20 mouse cellular contexts compared by ENCODE assay signal in genomic region chr1:165675167-165675566, GRCm38 (mm10). TPM values are rescaled to one million over a fixed set of nuclear protein-coding genes. Genes with fewer than 3 reads are reported as not detected.
A peak's percentile ranks its signal among the peaks of the same experiment; 100 is the strongest.
DNase-seq lines count a peak whose midpoint lies in the region; ATAC-seq and TF ChIP-seq lines count a peak whose summit lies in the region.
"Had no signal": no experiment of that assay in that cellular context is flagged by ENCODE, and none has a peak within 500 bp of the region (broad histone marks: within the 10 kb centered on the region; RNA-seq: fewer than 3 reads in every experiment).

No protein-coding gene starts in this region.

- peak overlapping the region; percentile 31; the same call in 1 of the 2 replicates for H3K27ac ChIP-seq in heart, embryonic 16.5 days (ENCODE audit: low read length)
- peak overlapping the region; percentile 69 for H3K27ac ChIP-seq in bone marrow macrophage, adult 2 months (ENCODE audit: insufficient read depth, low read depth, low read length)
- H3K27ac ChIP-seq in intestine, embryonic 15.5 days: no peak overlapping the region
- H3K27ac ChIP-seq: heart, adult 2 months; limb, embryonic 15.5 days; midbrain, embryonic 15.5 days had no signal

- no peak overlapping the region for H3K4me3 ChIP-seq in heart, embryonic 16.5 days (ENCODE audit: low read length)
- H3K4me3 ChIP-seq in bone marrow macrophage, adult 2 months (ENCODE audit: insufficient read depth, low read length): no peak overlapping the region
- H3K4me3 ChIP-seq in intestine, embryonic 15.5 days (replicated peaks): no peak overlapping the region
- H3K4me3 ChIP-seq: heart, adult 2 months; limb, embryonic 15.5 days; midbrain, embryonic 15.5 days had no signal

- intact Hi-C loops in heart, postnatal 36 days (cut with DNase I): no loop called here

- TF ChIP-seq POLR2A in bone marrow macrophage, adult 2 months (IDR thresholded peaks at IDR 0.05; ENCODE audit: borderline replicate concordance, low read depth, low read length): no peak

- H3K4me2 ChIP-seq in heart, embryonic 16.5 days (ENCODE audit: low read depth, low read length): no peak overlapping the region
- H3K4me2 ChIP-seq in intestine, embryonic 15.5 days (replicated peaks): no peak overlapping the region
- H3K4me2 ChIP-seq: limb, embryonic 15.5 days; lung, embryonic 14.5 days; midbrain, embryonic 15.5 days had no signal

- peaks cover 10% of the 10 kb centered on the region for H3K36me3 ChIP-seq in heart, embryonic 16.5 days (ENCODE audit: control insufficient read depth, insufficient read depth)
- no peaks in the 10 kb centered on the region for H3K36me3 ChIP-seq in intestine, embryonic 15.5 days
- H3K36me3 ChIP-seq: limb, embryonic 15.5 days; midbrain, embryonic 15.5 days had no signal

- ATAC-seq in heart, embryonic 16.5 days (replicated peaks; ENCODE audit: extremely low read depth, insufficient read depth, low FRiP score): no peak
- ATAC-seq in hematopoietic stem cell, adult 5-6 weeks (replicated peaks in 1 of 2; ENCODE audit: insufficient read depth in 1 of 2, low FRiP score in 2 of 2, low TSS enrichment in 1 of 2, low read depth in 1 of 2, poor library complexity in 2 of 2, severe bottlenecking in 2 of 2): peak; percentile 71 to 84
- no peak for ATAC-seq in intestine, embryonic 15.5 days
- ATAC-seq: midbrain, embryonic 15.5 days had no signal

- WGBS in heart, embryonic 16.5 days: 76% methylated on average over 9 of the region's 9 CpGs
- WGBS in intestine, embryonic 15.5 days: 84% methylated on average over 9 of the region's 9 CpGs

- no peaks in the 10 kb centered on the region for H3K9me3 ChIP-seq in heart, embryonic 16.5 days (replicated peaks; ENCODE audit: control insufficient read depth, low read length)
- no peaks in the 10 kb centered on the region for H3K9me3 ChIP-seq in intestine, embryonic 15.5 days
- H3K9me3 ChIP-seq: limb, embryonic 15.5 days; midbrain, embryonic 15.5 days had no signal

- TF ChIP-seq CTCF in bone marrow macrophage, adult 2 months (IDR thresholded peaks at IDR 0.05; ENCODE audit: low read depth, low read length): no peak

- H3K27me3 ChIP-seq in heart, embryonic 16.5 days (ENCODE audit: control insufficient read depth, insufficient read depth, low read length): no peaks in the 10 kb centered on the region
- no peaks in the 10 kb centered on the region for H3K27me3 ChIP-seq in intestine, embryonic 15.5 days (replicated peaks)
- H3K27me3 ChIP-seq: limb, embryonic 15.5 days; midbrain, embryonic 15.5 days had no signal

- no peak overlapping the region; the same call in 1 of the 2 replicates for H3K9ac ChIP-seq in heart, embryonic 16.5 days (ENCODE audit: low read length)
- no peak overlapping the region for H3K9ac ChIP-seq in intestine, embryonic 15.5 days
- H3K9ac ChIP-seq: limb, embryonic 15.5 days; lung, embryonic 14.5 days; midbrain, embryonic 15.5 days had no signal

- H3K4me1 ChIP-seq in heart, embryonic 16.5 days (ENCODE audit: control insufficient read depth, insufficient read depth, low read length): peaks cover 76% of the 10 kb centered on the region
- H3K4me1 ChIP-seq in bone marrow macrophage, adult 2 months (ENCODE audit: control insufficient read depth, insufficient read depth, low read length): peaks cover 52% of the 10 kb centered on the region
- H3K4me1 ChIP-seq in intestine, embryonic 15.5 days (replicated peaks): peaks cover 5% of the 10 kb centered on the region; the same call in 1 of the 2 replicates
- H3K4me1 ChIP-seq: midbrain, embryonic 15.5 days had no signal

- DNase-seq in heart, postnatal 36 days: no peak
- peak; percentile 33 for DNase-seq in naive thymus-derived CD4-positive, alpha-beta T cell, adult 2 months (ENCODE audit: low read depth)
- no peak for DNase-seq in c-Kit-positive CD71-positive TER-119-positive erythroid progenitor cells, embryonic 14.5 days (ENCODE audit: low spot score)
- DNase-seq: adrenal gland, adult 2 months; cerebellum, adult 11 months; cerebellum, postnatal 10 days; embryo, embryonic 11 days; heart, adult 2 months; kidney, adult 18-20 months; kidney, postnatal 10 days; lung, embryonic 14.5 days; retina, postnatal 1 day; right cerebral cortex, postnatal 4 days; thymus, postnatal 14 days had no signal

RNA-seq across cellular contexts. Expression of gene Rcsd1, which starts 34.4 kb away (rescaled TPM):
- polyA plus RNA-seq in heart, embryonic 16.5 days (2015; fragmentation: Nextera tagmentation; extraction: Ambion mirVana): 99.3 and 111 TPM in 2 replicates
- 10 to 100 TPM; 74.2 to 80.7 TPM for total RNA-seq in heart, postnatal 36 days (2021)
- 59.7 and 60.3 TPM in 2 replicates for polyA plus RNA-seq in bone marrow macrophage, adult 2 months (2012; ENCODE audit: insufficient read depth, insufficient read length, missing spikeins)
- total RNA-seq in hematopoietic stem cell, adult 5-6 weeks (2017): 132 and 143 TPM in 2 replicates
- 32.7 and 33.8 TPM in 2 replicates for polyA plus RNA-seq in intestine, embryonic 15.5 days (2015; fragmentation: Nextera tagmentation; extraction: Ambion mirVana)

RNA-seq across cellular contexts. Expression of gene Mpzl1, which starts 40.8 kb away (rescaled TPM):
- polyA plus RNA-seq in heart, embryonic 16.5 days (2015; fragmentation: Nextera tagmentation; extraction: Ambion mirVana): 95.3 and 104 TPM in 2 replicates
- total RNA-seq in heart, postnatal 36 days (2021): 10 to 100 TPM; 14.4 to 21.4 TPM
- 2.8 and 5.4 TPM in 2 replicates for polyA plus RNA-seq in bone marrow macrophage, adult 2 months (2012; ENCODE audit: insufficient read depth, insufficient read length, missing spikeins)
- 3.6 and 4.3 TPM in 2 replicates for total RNA-seq in hematopoietic stem cell, adult 5-6 weeks (2017)
- polyA plus RNA-seq in intestine, embryonic 15.5 days (2015; fragmentation: Nextera tagmentation; extraction: Ambion mirVana): 129 and 130 TPM in 2 replicates

Comparison
In these comparisons a context has a peak if more than half of its experiments do, and no peak if none do; other contexts are left out.
1. ATAC-seq: peak in hematopoietic stem cell, adult 5-6 weeks (2 of 2); none in heart, embryonic 16.5 days (single experiment) and intestine, embryonic 15.5 days (single experiment).
2. RNA of gene Mpzl1, which starts 40.8 kb away (polyA plus RNA-seq): 129 to 130 TPM in intestine, embryonic 15.5 days and 95.3 to 104 TPM in heart, embryonic 16.5 days; 2.8 to 5.4 TPM in bone marrow macrophage, adult 2 months; every median in the first group is over 10 times any median in the second.